Mouse (Mus musculus) ES-CJ7 (cell line): Measurements from ENCODE around the gene Abcg2.
"Not testable (repeated sequence)": the region's sequence is repeated elsewhere in the genome, so short reads cannot be mapped to it uniquely, and the experiment has no call there.

Experiments used
- DNase-seq: peaks from one replicate; pipeline ENCODE4 v3.0.0; 2011; ENCODE audit warnings: low read depth, low spot score

Gene Abcg2

GRCm38 (mm10) chr6:58584223-58584622, at the start of gene Abcg2:
Gene Abcg2 (plus strand): TSS chr6:58584523.
- DNase-seq = not testable (repeated sequence)

DNA sequence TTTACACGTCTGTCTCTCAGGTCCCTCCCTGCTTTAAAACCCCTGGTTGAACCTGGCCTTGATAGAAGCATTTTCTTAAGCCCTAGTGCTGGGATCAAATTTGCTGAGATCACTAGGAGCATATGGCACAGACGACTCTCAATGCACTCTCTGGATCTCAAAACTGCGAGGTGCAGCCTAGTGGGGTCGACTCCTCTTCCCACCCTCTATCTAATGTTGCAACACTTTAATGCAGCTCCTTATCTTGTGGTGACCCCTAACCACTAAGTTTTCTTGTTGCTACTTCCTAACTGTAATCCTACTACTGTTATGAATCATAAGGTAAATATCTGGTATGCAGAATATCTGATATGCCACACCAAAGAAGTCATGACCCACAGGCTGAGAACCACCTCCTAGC, 44.1 kb upstream of the Abcg2 start:
- not testable (repeated sequence) for DNase-seq

- peak; percentile 70 for DNase-seq
Observed at GRCm38 (mm10) chr6:58542852-58543251, 41.5 kb upstream of the Abcg2 start.

DNA sequence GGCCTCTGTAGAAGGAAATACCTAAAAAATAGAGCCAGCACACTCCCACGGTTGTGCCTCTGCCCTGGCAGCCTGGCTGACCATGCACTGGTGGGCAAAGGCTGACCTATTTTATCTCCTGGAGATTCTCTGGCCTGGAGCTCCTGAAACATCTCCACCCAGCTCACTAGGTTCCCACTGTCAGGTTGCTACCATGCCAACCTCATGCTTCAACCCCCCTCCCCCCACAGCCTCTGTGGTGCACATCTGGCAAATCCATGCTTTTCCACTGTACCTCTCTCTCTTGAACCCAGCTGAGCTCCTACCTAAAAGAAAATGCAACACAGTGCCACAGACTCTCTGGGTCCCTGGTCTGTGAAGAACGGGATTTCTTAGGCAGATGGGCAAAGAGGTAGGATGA, 39.4 kb upstream of the Abcg2 start:
- not testable (repeated sequence) for DNase-seq

- DNase-seq = not testable (repeated sequence)
Observed at GRCm38 (mm10) chr6:58546050-58546449, 38.3 kb upstream of the Abcg2 start.

DNA sequence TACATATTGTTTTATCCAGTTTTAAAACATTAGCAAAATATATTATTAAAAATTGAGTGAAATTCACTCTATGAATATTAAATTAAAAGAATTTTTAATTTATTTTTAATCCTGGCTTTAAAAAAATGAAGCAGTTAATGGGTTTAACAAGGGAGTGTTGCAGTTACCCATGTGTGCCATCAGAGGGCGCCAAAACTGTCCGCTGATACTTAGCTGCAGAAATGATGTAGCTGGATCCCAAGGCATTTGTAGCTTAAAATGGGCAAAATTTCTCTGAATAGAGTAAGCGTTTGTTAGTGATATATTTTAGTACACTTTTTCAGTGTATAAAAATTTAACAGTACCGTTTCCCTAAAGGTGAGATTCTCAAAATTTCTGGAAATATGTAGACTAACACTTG, 37.5 kb upstream of the Abcg2 start:
- peak; percentile 66 for DNase-seq

DNA sequence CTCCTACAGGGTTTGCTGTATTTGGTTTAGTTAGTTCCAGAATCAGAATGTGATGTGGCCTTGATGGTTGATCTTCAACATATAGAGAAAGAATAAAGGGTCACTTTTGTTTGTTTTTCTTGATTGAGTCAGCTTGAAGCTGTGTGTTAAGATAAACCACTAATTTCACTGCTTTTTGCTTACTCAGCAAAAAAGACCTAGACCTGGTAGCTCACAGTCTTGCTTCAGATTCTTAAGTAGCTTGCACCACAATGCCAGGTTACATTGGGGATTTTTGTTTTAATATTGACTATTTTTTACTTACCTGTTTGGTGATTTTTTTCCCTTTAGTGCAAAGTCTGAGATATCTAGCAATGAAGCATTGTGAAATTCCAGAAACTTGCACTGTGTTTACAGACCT, 30.5 kb upstream of the Abcg2 start:
- not testable (repeated sequence) for DNase-seq

GRCm38 (mm10) chr6:58593987-58594844, 9.9 kb downstream of the Abcg2 start:
- peak; percentile 55 for DNase-seq

GRCm38 (mm10) chr6:58595639-58596293, 11.4 kb downstream of the Abcg2 start:
- peak; percentile 97 for DNase-seq

GRCm38 (mm10) chr6:58596294-58596653, 12.0 kb downstream of the Abcg2 start:
- peak; percentile 86 for DNase-seq

GRCm38 (mm10) chr6:58602119-58602518, 17.8 kb downstream of the Abcg2 start:
- not testable (repeated sequence) for DNase-seq

DNA sequence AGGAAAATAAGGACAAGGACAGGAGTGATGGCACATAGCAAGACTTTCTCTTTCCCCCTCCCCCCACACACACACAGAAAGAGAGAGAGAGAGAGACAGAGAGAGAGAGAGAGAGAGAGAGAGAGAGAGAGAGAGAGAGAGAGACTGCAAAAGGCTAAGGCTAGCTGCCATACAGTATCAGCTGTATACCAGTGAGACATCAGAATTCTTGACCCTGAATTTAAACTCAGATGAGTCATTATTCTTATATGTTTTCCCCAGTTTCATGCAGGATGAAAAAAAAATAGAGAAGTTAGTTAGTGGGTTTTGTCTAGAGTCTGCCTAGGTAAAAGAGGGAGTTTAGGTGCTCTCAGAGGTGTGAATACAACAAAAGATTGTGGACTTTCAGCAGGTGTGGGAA, 18.7 kb downstream of the Abcg2 start:
- DNase-seq = not testable (repeated sequence)

- not testable (repeated sequence) for DNase-seq
Observed at GRCm38 (mm10) chr6:58603485-58604090, 19.3 kb downstream of the Abcg2 start.

DNA sequence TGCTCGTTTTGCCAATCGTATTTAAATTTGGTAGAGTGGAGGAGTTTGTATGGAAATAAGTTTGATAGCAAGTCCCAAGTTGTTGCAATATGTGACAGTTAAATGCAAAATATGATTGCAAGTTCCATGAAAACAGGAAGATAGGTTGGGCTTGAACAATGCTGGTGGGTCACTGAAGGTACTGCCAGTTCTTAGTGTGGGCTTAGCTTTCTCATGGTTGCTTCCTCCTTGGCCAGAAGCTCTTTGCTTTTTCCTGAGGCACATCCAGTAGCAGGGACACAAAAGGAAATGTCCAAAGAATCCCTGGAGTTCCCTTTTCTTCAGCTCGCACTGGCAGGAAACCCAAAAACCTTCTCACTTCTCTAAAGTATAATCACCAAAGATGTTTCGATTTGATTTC, 22.3 kb downstream of the Abcg2 start:
- no peak for DNase-seq

- DNase-seq = no peak
Observed at GRCm38 (mm10) chr6:58608422-58608821, 24.1 kb downstream of the Abcg2 start.

GRCm38 (mm10) chr6:58609919-58610759, 25.8 kb downstream of the Abcg2 start:
- no peak for DNase-seq

DNA sequence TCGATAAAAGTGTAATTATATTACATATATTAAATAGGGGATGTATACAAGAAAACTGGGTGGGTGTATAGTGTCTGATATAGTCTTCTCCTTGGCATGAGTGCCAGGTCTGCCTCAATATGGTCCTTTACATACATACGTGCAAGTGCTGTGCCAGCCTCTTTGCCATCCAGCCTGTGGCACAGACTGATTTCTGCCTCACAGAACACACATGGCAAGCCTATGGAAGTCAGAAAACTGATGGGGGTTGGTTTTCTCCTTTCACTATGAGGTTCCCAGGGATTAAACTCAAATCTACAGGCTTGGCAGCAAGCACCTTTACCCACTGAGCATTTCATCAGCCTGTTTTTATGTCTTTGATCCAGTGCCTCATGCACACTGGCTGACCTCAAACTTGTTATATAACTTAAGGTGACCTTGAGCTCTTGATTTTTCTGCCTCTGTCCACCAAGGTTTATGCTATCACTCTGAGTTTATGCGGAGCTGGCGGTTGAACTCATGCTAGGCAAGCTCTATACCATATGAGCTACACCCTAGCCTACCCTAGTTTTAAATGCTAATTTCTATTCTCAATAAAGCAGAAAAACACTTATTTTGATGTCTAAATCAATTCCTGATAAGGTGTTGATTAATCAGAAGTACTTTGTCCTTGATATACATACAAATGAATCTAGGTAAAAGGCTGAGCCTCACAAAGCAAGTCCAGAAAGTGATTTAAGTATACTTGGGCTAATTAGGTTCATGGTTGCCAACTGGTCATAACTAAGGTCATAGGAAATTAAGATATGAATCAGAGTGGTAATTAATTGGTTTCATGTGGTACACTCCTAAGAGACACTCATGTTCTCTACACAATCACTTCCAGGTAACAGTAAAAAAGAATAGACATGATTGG, 26.7 kb downstream of the Abcg2 start:
- DNase-seq = no peak

DNA sequence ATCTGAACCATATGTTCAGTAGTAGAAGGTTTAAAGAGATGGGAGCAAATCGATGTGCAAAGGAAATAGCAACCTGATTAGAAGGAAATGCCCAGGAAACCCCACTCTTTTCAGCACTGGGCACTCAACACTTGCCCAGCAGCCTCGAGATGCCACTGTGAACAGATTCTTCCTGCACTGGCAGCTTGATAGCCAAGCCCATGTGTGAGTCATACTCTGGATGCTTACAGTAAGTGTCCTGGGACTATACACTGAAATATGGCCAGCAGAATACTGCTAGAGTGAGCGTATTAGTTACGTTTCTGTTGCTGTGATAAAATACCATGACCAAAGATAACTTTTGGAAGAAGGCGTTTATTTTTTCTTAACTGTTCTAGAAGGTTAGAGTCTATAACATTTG, 39.8 kb downstream of the Abcg2 start:
- no peak for DNase-seq

- DNase-seq = no peak
Observed at GRCm38 (mm10) chr6:58629238-58629637, 44.9 kb downstream of the Abcg2 start.

DNA sequence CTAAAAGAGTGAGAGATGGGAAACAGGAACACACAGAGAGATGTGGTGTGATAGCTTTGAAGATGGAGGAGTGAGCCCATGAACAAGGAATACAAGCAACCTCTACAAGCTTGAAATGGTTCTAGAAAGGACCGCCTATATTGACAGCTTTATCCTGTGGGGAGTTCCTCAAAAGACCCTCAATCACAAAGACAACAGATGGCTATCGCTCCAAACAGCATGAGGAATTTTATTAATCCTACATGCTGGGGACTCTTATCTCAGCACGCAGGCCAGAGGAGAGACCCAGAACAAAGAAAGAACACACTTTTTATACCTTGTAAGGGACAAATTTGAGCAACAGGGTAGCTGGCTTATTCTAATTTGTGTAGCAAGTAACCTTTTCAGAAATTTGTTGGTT, 48.1 kb downstream of the Abcg2 start:
- no peak for DNase-seq

- no peak for DNase-seq
Observed at GRCm38 (mm10) chr6:58633731-58634130, 49.4 kb downstream of the Abcg2 start.
